Mouse (Mus musculus) neural tube, embryonic 15.5 days (tissue): ENCODE results near the gene Pcdh9. TPM values are rescaled to one million over a fixed set of nuclear protein-coding genes. Genes with fewer than 3 reads are reported as not detected.

Experiments
- ATAC-seq: fragments of 200-750 bp; cut with Nextera tagmentation; 2 replicates; pipeline ENCODE4 v1.8.0; 2017; ENCODE audit warnings: mild to moderate bottlenecking, moderate TSS enrichment, moderate library complexity; ENCODE audit not compliant: low FRiP score
- H3K27ac ChIP-seq: fragments of 300-500 bp; sonication (generic); replicated peaks from 2 replicates; pipeline ENCODE4 v1.5.1; 2015; ENCODE audit warnings: mild to moderate bottlenecking, inconsistent platforms
- H3K27me3 ChIP-seq: fragments of 300-500 bp; sonication (generic); replicated peaks from 2 replicates; pipeline ENCODE4 v1.6.1; 2015; ENCODE audit warnings: inconsistent platforms
- H3K36me3 ChIP-seq: fragments of 300-500 bp; sonication (generic); 2 replicates; pipeline ENCODE4 v1.6.1; 2015; ENCODE audit warnings: inconsistent platforms
- H3K4me1 ChIP-seq: fragments of 300-500 bp; sonication (generic); 2 replicates; pipeline ENCODE4 v1.6.1; 2015; ENCODE audit warnings: inconsistent platforms
- H3K4me2 ChIP-seq: fragments of 300-500 bp; sonication (generic); 2 replicates; pipeline ENCODE4 v1.6.1; 2015; ENCODE audit warnings: inconsistent platforms, mild to moderate bottlenecking, moderate library complexity
- H3K4me3 ChIP-seq: fragments of 300-500 bp; sonication (generic); replicated peaks from 2 replicates; pipeline ENCODE4 v1.5.1; 2015; ENCODE audit warnings: mild to moderate bottlenecking, inconsistent platforms
- H3K9ac ChIP-seq: fragments of 300-500 bp; sonication (generic); replicated peaks from 2 replicates; pipeline ENCODE4 v1.6.1; 2015; ENCODE audit warnings: mild to moderate bottlenecking, inconsistent platforms
- H3K9me3 ChIP-seq: fragments of 300-500 bp; sonication (generic); replicated peaks from 2 replicates; pipeline ENCODE4 v1.6.1; 2016; ENCODE audit warnings: inconsistent platforms
- WGBS: fragments of 180-500 bp; shearing (Covaris S2); methylation state at CpG from one replicate; pipeline ENCODE4 v1.1.7; 2015; ENCODE audit warnings: mixed read lengths; 5-methylcytosine and 5-hydroxymethylcytosine counted together
- polyA plus RNA-seq: library from polyadenylated mRNA; unstranded; fragments of >200 nt; fragmentation: Nextera tagmentation; extraction: Ambion mirVana; gene quantifications from 2 replicates; pipeline ENCODE4 v1.2.1, GENCODE M21; 2015

Gene Pcdh9
- polyA plus RNA-seq, 1 experiment from 2014 or later: 192 TPM

DNA sequence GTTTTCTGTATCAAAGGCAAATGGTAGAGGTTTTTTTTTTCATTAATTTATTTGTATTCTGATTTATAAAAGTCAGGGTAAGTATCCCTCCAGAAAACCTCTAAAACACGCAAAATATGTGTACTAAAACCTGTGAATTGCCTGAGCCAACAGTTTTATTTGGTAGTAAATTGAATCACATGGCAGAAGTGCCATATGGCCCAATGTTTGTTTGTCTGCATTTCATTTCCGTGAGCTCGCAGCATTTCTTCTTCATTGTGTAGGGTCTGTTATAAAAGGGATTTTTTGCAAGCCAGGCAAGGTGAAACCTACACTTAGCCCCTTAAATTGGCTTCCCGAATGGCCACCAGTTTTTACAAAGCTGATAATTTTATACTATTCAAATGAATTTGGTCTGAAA is 104.2 kb downstream of the Pcdh9 start:
- Histone ChIP-seq H3K36me3 (no peaks in the 10 kb centered on the region), H3K27ac (no peak overlapping the region), H3K4me2 (no peak overlapping the region), H3K4me1 (no peaks in the 10 kb centered on the region), H3K4me3 (no peak overlapping the region), H3K27me3 (no peaks in the 10 kb centered on the region), H3K9me3 (no peaks in the 10 kb centered on the region), H3K9ac (no peak overlapping the region)
- 65% methylated on average over 4 of the region's 4 CpGs for WGBS
- ATAC-seq: no peak

DNA sequence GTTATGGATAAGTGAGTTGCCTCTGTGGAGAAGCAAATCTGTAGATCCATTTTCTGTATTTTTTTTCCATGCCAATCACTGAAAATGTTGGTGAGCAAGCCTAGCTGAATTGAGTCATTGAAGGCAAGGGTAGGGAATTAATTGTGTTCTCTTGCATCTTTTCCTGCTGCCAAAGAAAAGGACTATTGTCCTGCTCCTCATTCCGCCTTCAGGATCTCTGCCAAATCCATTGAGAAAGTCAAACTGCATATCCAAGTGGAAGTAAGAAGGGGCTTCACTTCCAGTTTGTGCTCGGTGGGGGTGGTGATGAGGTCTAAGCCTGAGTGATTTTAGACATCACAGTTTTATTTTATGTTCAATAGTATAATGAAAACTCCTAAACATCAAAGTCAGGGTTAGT is 105.4 kb downstream of the Pcdh9 start:
- no peak overlapping the region for H3K9ac ChIP-seq
- ATAC-seq: 0 out of 2 replicates have a peak, but pooled peaks have one; percentile 41
- WGBS: 37% methylated on average over 2 of the region's 2 CpGs

GRCm38 (mm10) chr14:93762855-93763254 is 127.6 kb downstream of the Pcdh9 start:
- no peak overlapping the region for H3K4me2 ChIP-seq
- ATAC-seq: no peak
- H3K9ac ChIP-seq: no peak overlapping the region
- H3K36me3 ChIP-seq: no peaks in the 10 kb centered on the region
- no peaks in the 10 kb centered on the region for H3K4me1 ChIP-seq
- no peaks in the 10 kb centered on the region for H3K9me3 ChIP-seq
- 84% methylated on average over 2 of the region's 2 CpGs for WGBS
- H3K4me3 ChIP-seq: no peak overlapping the region
- no peak overlapping the region for H3K27ac ChIP-seq
- H3K27me3 ChIP-seq: no peaks in the 10 kb centered on the region

More for the DNA sequence above, 105.4 kb downstream of the Pcdh9 start:
- Histone ChIP-seq H3K4me2 (no peak overlapping the region), H3K9me3 (no peaks in the 10 kb centered on the region), H3K27ac (no peak overlapping the region), H3K27me3 (no peaks in the 10 kb centered on the region), H3K36me3 (no peaks in the 10 kb centered on the region), H3K4me1 (no peaks in the 10 kb centered on the region), H3K4me3 (no peak overlapping the region)

DNA sequence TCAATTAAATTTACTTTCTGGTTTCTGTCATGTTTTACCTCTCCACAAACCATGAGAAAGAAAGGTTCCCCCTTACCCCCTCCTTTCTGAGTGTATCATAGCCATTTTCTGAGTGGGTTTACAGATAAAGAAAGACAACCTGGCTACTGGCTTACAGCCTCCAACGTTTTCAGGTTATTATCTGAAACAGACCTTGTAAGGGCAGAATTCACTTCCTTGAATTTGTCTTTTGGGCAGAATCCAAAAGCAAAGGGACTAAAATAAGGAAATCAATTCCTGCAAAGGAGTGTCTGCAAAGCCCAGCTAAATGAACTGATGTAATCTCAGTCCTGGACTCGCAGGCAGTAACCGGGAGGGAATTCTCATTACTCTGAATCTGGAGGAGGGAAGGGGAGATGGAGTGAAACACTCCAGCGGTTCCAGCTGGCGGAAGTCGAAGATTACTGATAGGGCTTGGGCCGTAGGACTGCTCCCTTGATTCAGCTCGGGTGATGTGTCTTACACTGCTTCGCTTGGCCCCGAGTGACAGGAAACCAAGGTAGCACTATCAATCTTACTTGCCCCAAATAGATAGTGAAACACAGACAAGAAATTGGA is 156.3 kb downstream of the Pcdh9 start:
- no peak overlapping the region for H3K9ac ChIP-seq
- ATAC-seq: no peak
- no peaks in the 10 kb centered on the region for H3K4me1 ChIP-seq
- no peak overlapping the region for H3K4me3 ChIP-seq
- H3K36me3 ChIP-seq: no peaks in the 10 kb centered on the region
- 60% methylated on average over 10 of the region's 10 CpGs for WGBS
- H3K27me3 ChIP-seq: no peaks in the 10 kb centered on the region
- no peak overlapping the region for H3K4me2 ChIP-seq
- peak overlapping the region; percentile 43; the same call in 1 of the 2 replicates for H3K27ac ChIP-seq
- no peaks in the 10 kb centered on the region for H3K9me3 ChIP-seq

DNA sequence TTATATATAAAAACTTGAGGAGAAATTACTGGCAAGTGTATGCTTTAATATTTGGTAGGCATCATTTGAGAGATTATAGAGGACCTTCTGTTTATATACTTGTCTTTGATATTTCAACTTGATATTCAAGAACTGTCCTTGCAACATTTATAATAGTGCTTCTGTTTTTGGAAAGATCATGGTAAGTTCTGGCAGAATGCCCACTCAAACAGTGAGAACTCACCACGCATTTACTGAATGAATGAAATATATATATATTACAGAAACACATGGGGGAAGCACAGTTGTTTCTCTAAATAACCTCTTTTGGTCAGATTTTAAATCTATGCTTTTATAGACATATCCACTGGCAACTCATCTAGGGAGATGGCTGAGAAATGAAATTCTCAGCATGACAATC is 164.7 kb downstream of the Pcdh9 start:
- no peaks in the 10 kb centered on the region for H3K4me1 ChIP-seq
- no peak overlapping the region for H3K9ac ChIP-seq
- H3K4me3 ChIP-seq: no peak overlapping the region
- no peak overlapping the region for H3K27ac ChIP-seq
- no peaks in the 10 kb centered on the region for H3K9me3 ChIP-seq
- no peaks in the 10 kb centered on the region for H3K27me3 ChIP-seq
- no peak overlapping the region for H3K4me2 ChIP-seq
- no peaks in the 10 kb centered on the region for H3K36me3 ChIP-seq
- no peak for ATAC-seq
- 69% methylated on average over 1 of the region's 1 CpGs for WGBS

DNA sequence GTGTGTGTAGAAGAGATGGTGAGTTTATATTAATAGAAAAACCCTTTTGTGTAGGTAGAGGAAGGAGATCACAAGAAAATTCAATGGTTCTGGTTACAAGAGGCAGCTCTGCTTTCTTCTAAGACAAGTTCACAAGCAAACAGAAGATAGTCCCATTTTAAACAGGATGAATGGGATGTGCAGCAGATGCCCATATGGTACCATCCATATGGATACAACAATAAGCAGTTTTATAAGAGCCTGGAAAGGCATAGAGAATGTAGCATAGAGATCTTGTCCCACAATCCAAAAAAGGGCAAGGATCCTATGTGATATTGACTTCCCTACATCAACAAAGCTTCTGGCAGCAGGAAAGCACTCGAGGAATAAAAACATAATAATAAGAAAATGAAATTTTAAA is 171.3 kb downstream of the Pcdh9 start:
- ATAC-seq: no peak
- Histone ChIP-seq H3K36me3 (no peaks in the 10 kb centered on the region), H3K9me3 (no peaks in the 10 kb centered on the region), H3K27ac (no peak overlapping the region), H3K4me2 (no peak overlapping the region), H3K9ac (no peak overlapping the region), H3K4me1 (no peaks in the 10 kb centered on the region), H3K4me3 (no peak overlapping the region), H3K27me3 (no peaks in the 10 kb centered on the region)
- 79% methylated on average over 1 of the region's 1 CpGs for WGBS

DNA sequence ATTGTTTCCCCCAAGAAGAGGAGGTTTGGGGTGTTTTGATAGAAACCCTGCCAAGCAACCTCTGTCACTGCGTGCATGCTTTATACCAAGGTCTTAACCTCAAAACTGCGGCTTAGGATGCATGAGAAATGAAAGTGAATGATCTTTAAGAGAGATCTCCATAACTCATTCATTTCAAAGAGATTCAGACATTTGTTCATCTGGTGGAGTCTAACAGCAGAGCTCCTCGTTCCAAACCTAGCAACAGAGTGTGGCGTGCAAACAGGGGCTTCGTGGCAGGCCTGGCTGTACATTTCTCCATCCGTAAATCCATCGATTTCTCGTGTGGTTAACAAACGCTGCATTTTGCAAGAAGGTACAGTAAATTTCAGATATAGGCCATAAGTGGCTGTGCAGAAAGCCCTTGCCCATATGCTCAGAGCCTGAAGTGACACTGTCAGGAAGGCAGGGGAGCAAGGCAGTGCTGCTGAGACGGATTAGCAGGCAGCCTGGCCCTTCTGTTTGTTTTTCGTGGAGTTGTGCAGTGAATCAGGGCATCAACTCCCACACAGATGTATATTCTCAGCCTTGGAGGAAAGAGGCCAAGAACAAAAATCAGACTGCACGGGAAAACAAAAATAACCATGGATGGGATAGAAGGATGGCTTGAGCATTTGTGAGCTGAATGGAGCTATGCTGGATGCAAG is 177.1 kb downstream of the Pcdh9 start:
- Histone ChIP-seq H3K4me3 (no peak overlapping the region), H3K36me3 (no peaks in the 10 kb centered on the region), H3K9me3 (no peaks in the 10 kb centered on the region), H3K4me2 (no peak overlapping the region), H3K27me3 (no peaks in the 10 kb centered on the region), H3K4me1 (peaks cover 8% of the 10 kb centered on the region), H3K9ac (no peak overlapping the region), H3K27ac (peak overlapping the region; percentile 52)
- no peak for ATAC-seq
- 43% methylated on average over 12 of the region's 12 CpGs for WGBS

DNA sequence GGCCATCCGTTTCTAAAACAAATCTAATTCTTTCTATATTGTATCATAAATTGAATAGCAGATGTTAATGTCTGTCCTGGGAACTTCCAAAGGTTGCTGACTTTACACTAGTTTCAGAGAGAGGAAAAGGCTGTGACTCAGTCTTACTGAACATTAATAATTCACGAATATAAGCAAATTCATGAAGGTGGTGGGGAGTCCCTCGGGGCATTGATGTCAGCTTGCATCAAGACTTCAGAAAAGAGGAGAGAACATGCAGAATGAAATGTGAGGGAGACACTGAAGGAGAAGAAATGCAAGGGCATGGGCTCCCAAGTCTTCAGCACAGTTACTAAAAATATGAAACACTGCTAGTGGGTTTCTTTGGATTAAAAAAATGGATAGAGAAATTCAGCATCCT is 181.8 kb downstream of the Pcdh9 start:
- peaks cover 6% of the 10 kb centered on the region for H3K4me1 ChIP-seq
- no peak overlapping the region for H3K27ac ChIP-seq
- ATAC-seq: no peak
- no peak overlapping the region for H3K9ac ChIP-seq
- H3K36me3 ChIP-seq: no peaks in the 10 kb centered on the region
- no peak overlapping the region for H3K4me3 ChIP-seq
- H3K27me3 ChIP-seq: no peaks in the 10 kb centered on the region
- WGBS: 51% methylated on average over 3 of the region's 3 CpGs
- no peak overlapping the region for H3K4me2 ChIP-seq
- H3K9me3 ChIP-seq: no peaks in the 10 kb centered on the region

DNA sequence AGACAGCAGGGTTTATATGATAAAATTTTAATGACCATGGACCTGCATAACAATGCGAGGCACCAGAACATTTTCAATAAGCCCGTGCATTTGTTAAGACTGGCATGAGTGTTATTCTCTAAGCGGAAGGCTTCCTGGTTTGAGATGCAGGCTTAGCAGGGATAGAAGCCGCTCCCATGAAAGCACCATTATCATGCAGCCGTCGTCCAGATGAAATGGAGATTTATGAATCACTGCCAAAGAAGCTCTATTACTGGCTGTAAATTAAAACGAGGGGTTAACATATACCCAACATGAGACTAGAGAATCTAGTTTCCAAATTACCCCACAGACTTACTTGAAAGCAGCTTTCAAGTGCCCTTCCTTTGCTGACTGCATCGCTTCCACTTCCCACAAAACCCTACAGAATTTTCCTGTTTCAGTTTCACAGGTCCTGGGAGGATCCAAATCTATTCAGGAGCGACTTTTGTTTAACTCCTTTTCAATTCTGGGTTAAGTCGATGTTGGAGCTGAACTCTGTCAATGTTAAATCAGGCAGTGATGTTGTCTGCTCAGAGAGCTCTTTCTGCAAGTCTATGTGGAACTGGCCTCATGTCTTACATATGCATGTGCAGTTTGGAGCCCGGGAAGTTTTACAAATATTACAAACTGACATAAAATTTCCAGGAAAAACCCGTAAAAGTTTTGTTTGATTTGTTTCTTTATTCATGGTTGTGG is 188.9 kb downstream of the Pcdh9 start:
- 15% methylated on average over 12 of the region's 12 CpGs for WGBS

DNA sequence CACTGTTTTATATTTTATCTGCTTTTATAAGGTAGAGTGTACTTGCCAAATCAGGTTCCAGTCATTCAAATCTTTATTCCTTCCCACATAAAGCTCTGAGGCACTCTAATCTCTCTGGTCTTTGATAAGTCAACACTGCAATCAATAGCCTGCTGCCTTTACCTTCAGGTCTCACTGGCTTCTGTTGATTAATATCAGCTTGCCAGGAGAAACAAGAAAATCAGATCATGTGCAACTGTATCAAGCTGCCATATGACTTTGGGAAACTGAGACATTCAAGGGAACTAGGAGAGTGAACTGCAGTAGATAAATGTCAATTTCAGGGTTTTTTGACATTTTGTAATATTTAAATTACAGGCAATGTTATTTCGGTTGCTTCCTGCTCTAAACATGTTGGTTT is 189.6 kb downstream of the Pcdh9 start:
- Histone ChIP-seq H3K4me1 (peaks cover 15% of the 10 kb centered on the region), H3K9ac (no peak overlapping the region), H3K9me3 (no peaks in the 10 kb centered on the region), H3K4me2 (peak overlapping the region; percentile 51), H3K36me3 (no peaks in the 10 kb centered on the region), H3K27ac (peak overlapping the region; percentile 54), H3K27me3 (no peaks in the 10 kb centered on the region), H3K4me3 (peak overlapping the region; percentile 19; the same call in 1 of the 2 replicates)
- 65% methylated on average over 1 of the region's 1 CpGs for WGBS
- ATAC-seq: no peak

More for the DNA sequence above, 188.9 kb downstream of the Pcdh9 start:
- Histone ChIP-seq H3K4me1 (peaks cover 15% of the 10 kb centered on the region), H3K4me3 (peak overlapping the region; percentile 19; the same call in 1 of the 2 replicates), H3K9me3 (no peaks in the 10 kb centered on the region), H3K27me3 (no peaks in the 10 kb centered on the region), H3K4me2 (peak overlapping the region; percentile 51), H3K9ac (no peak overlapping the region; the same call in 1 of the 2 replicates), H3K27ac (peak overlapping the region; percentile 54), H3K36me3 (no peaks in the 10 kb centered on the region)
- peak; percentile 61; the same call in 1 of the 2 replicates for ATAC-seq

DNA sequence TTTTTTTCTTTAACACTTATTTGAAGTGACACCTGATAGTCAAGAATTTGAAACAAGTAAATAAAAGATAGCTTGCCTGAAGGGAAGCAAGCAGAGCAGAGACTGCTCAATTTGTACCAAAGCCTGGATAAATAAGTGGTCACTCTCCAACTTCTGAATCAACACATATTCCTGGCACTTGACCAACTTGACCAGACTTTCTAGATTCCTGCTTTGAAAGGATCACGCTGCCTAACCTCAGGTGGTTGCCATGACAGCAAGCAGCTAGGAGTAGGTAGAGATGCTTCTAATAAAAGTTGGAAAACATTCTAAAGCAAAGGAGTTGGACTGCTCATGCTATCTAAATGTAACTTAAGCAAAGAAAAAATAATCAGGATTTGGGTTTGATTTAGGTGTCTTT is 205.8 kb downstream of the Pcdh9 start:
- no peak overlapping the region for H3K4me3 ChIP-seq
- no peak overlapping the region for H3K27ac ChIP-seq
- H3K27me3 ChIP-seq: no peaks in the 10 kb centered on the region
- H3K36me3 ChIP-seq: no peaks in the 10 kb centered on the region
- no peak overlapping the region for H3K4me2 ChIP-seq
- H3K9me3 ChIP-seq: no peaks in the 10 kb centered on the region
- no peak for ATAC-seq
- no peak overlapping the region for H3K9ac ChIP-seq
- 44% methylated on average over 1 of the region's 1 CpGs for WGBS
- H3K4me1 ChIP-seq: no peaks in the 10 kb centered on the region
